Mouse (Mus musculus) heart, embryonic 14.5 days (tissue): ENCODE measurements at regions not wholly inside any gene's neighbourhood (a gene's known extent, or its start where the extent isn't known, plus 50 kb on each side); places are given as distances from the start of the nearest gene placed in this dataset.

ENCODE experiments used
- ATAC-seq: fragments of 200-750 bp; cut with Nextera tagmentation; 2 replicates; pipeline ENCODE4 v1.8.0; 2017; ENCODE audit warnings: low read depth, moderate TSS enrichment; ENCODE audit not compliant: insufficient number of reproducible peaks, insufficient read depth, low FRiP score
- H3K27ac ChIP-seq, 2 experiments: fragments of 200-500 bp in 1 of 2; fragments of 300-500 bp in 1 of 2; sonication (generic) in 1 of 2; replicated peaks in 1 of 2; 2 replicates each; pipeline ENCODE4 v1.5.1; 2012 to 2014; ENCODE audit warnings: low read depth in 2 of 2, low read length in 2 of 2, control low read depth in 1 of 2, mild to moderate bottlenecking in 1 of 2, mixed read lengths in 1 of 2; ENCODE audit not compliant: control insufficient read depth in 1 of 2, insufficient read depth in 1 of 2
- H3K27me3 ChIP-seq: fragments of 300-500 bp; sonication (generic); 2 replicates; pipeline ENCODE4 v1.6.1; 2014; ENCODE audit warnings: mild to moderate bottlenecking, low read length, control low read depth; ENCODE audit not compliant: control insufficient read depth, insufficient read depth
- H3K36me3 ChIP-seq: fragments of 300-500 bp; sonication (generic); 2 replicates; pipeline ENCODE4 v1.6.1; 2014; ENCODE audit warnings: mild to moderate bottlenecking, control low read depth, low read length, mixed read lengths; ENCODE audit not compliant: control insufficient read depth, insufficient read depth
- H3K4me1 ChIP-seq, 2 experiments: fragments of 200-500 bp in 1 of 2; fragments of 300-500 bp in 1 of 2; sonication (generic) in 1 of 2; 2 replicates each; pipeline ENCODE4 v1.6.1; 2012 to 2014; ENCODE audit warnings: low read length in 2 of 2, control low read depth in 1 of 2, mixed read lengths in 1 of 2; ENCODE audit not compliant: control insufficient read depth in 2 of 2, insufficient read depth in 2 of 2
- H3K4me2 ChIP-seq: fragments of 300-500 bp; sonication (generic); 2 replicates; pipeline ENCODE4 v1.6.1; 2014; ENCODE audit warnings: mild to moderate bottlenecking, low read length
- H3K4me3 ChIP-seq, 2 experiments: fragments of 200-500 bp in 1 of 2; fragments of 300-500 bp in 1 of 2; sonication (generic) in 1 of 2; 2 replicates each; pipeline ENCODE4 v1.5.1; 2012 to 2014; ENCODE audit warnings: low read length in 2 of 2, mild to moderate bottlenecking in 2 of 2, control low read depth in 1 of 2, low read depth in 1 of 2, moderate library complexity in 1 of 2; ENCODE audit not compliant: control insufficient read depth in 1 of 2, insufficient read depth in 1 of 2
- H3K9ac ChIP-seq: fragments of 300-500 bp; sonication (generic); 2 replicates; pipeline ENCODE4 v1.6.1; 2014; ENCODE audit warnings: mild to moderate bottlenecking, low read length
- H3K9me3 ChIP-seq: fragments of 300-500 bp; sonication (generic); 2 replicates; pipeline ENCODE4 v1.6.1; 2016; ENCODE audit warnings: low read length, control low read depth; ENCODE audit not compliant: control insufficient read depth
- WGBS: fragments of 180-500 bp; shearing (Covaris S2); extraction: QIAGEN DNeasy Blood & Tissue Kit; methylation state at CpG from one replicate; pipeline ENCODE4 v1.1.7; 2014; 5-methylcytosine and 5-hydroxymethylcytosine counted together

GRCm38 (mm10) chr8:125337444-125338077, 232.0 kb downstream of the Sipa1l2 start:
- no peaks in the 10 kb centered on the region for H3K27me3 ChIP-seq
- H3K36me3 ChIP-seq, result no peaks in the 10 kb centered on the region
- no peak overlapping the region for H3K9ac ChIP-seq
- H3K4me1 ChIP-seq, result peaks cover 30 to 52% of the 10 kb centered on the region in 2 experiments
- peak overlapping the region; percentile 8 to 26; a peak in 1 of 4 replicates for H3K27ac ChIP-seq
- H3K4me2 ChIP-seq, result 0 out of 2 replicates have a peak overlapping the region, but pooled peaks have one; percentile 6
- ATAC-seq, result no peak
- no peaks in the 10 kb centered on the region for H3K9me3 ChIP-seq
- 20% methylated on average over 18 of the region's 18 CpGs for WGBS
- no peak overlapping the region for H3K4me3 ChIP-seq

- H3K4me1 ChIP-seq, result peaks cover 24 to 44% of the 10 kb centered on the region in 2 experiments
- H3K9me3 ChIP-seq, result no peaks in the 10 kb centered on the region
- 0 out of 4 replicates have a peak overlapping the region, but pooled peaks of 1 of the 2 experiments have one; percentile 24 for H3K27ac ChIP-seq
- no peaks in the 10 kb centered on the region for H3K36me3 ChIP-seq
- 30% methylated on average over 3 of the region's 3 CpGs for WGBS
- no peak overlapping the region for H3K4me3 ChIP-seq
- H3K27me3 ChIP-seq, result no peaks in the 10 kb centered on the region
- no peak overlapping the region for H3K4me2 ChIP-seq
- no peak for ATAC-seq
- 0 out of 2 replicates have a peak overlapping the region, but pooled peaks have one; percentile 8 for H3K9ac ChIP-seq
Measured at GRCm38 (mm10) chr8:125336799-125337198, 232.8 kb downstream of the Sipa1l2 start.

GRCm38 (mm10) chr8:125335575-125336370, 233.8 kb downstream of the Sipa1l2 start:
- Histone ChIP-seq H3K4me3 (no peak overlapping the region), H3K4me1 (peaks cover 18 to 44% of the 10 kb centered on the region in 2 experiments), H3K9ac (no peak overlapping the region), H3K9me3 (no peaks in the 10 kb centered on the region), H3K27me3 (no peaks in the 10 kb centered on the region), H3K4me2 (no peak overlapping the region), H3K36me3 (no peaks in the 10 kb centered on the region), H3K27ac (peak overlapping the region in 1 of 2 experiments; percentile 37; a peak in 1 of 4 replicates)
- no peak for ATAC-seq
- WGBS, result 82% methylated on average over 28 of the region's 28 CpGs

- Histone ChIP-seq H3K4me1 (peaks cover 22 to 45% of the 10 kb centered on the region in 2 experiments), H3K27me3 (no peaks in the 10 kb centered on the region), H3K9ac (no peak overlapping the region), H3K27ac (peak overlapping the region in 1 of 2 experiments; percentile 37; a peak in 1 of 4 replicates), H3K36me3 (no peaks in the 10 kb centered on the region), H3K9me3 (no peaks in the 10 kb centered on the region), H3K4me2 (no peak overlapping the region), H3K4me3 (no peak overlapping the region)
- WGBS, result 54% methylated on average over 6 of the region's 6 CpGs
- no peak for ATAC-seq
Measured at GRCm38 (mm10) chr8:125335171-125335570, 234.4 kb downstream of the Sipa1l2 start.

- no peaks in the 10 kb centered on the region for H3K36me3 ChIP-seq
- H3K27ac ChIP-seq, result peak overlapping the region; percentile 54 to 65
- WGBS, result 24% methylated on average over 6 of the region's 6 CpGs
- peak; percentile 44; the same call in 1 of the 2 replicates for ATAC-seq
- no peaks in the 10 kb centered on the region for H3K27me3 ChIP-seq
- peaks cover 50 to 59% of the 10 kb centered on the region in 2 experiments for H3K4me1 ChIP-seq
- H3K9ac ChIP-seq, result no peak overlapping the region
- no peak overlapping the region for H3K4me2 ChIP-seq
- no peaks in the 10 kb centered on the region for H3K9me3 ChIP-seq
- H3K4me3 ChIP-seq, result no peak overlapping the region
Measured at GRCm38 (mm10) chr8:125330638-125331037, 239.0 kb downstream of the Sipa1l2 start.

GRCm38 (mm10) chr8:125328650-125329049, 241.0 kb downstream of the Sipa1l2 start:
- Histone ChIP-seq H3K4me2 (peak overlapping the region; percentile 60), H3K9me3 (no peaks in the 10 kb centered on the region), H3K4me1 (peaks cover 51 to 54% of the 10 kb centered on the region in 2 experiments), H3K9ac (peak overlapping the region; percentile 82), H3K27ac (peak overlapping the region; percentile 93 to 94), H3K27me3 (no peaks in the 10 kb centered on the region), H3K36me3 (no peaks in the 10 kb centered on the region), H3K4me3 (peak overlapping the region; percentile 9 to 33; a peak in 3 of 4 replicates)
- ATAC-seq, result no peak
- WGBS, result 62% methylated on average over 4 of the region's 4 CpGs

GRCm38 (mm10) chr8:125327551-125328262, 241.9 kb downstream of the Sipa1l2 start:
- peak; percentile 14; the same call in 1 of the 2 replicates for ATAC-seq
- Histone ChIP-seq H3K27ac (peak overlapping the region; percentile 93 to 94), H3K9ac (peak overlapping the region; percentile 82), H3K9me3 (no peaks in the 10 kb centered on the region), H3K4me3 (peak overlapping the region; percentile 33 to 40), H3K4me1 (peaks cover 48 to 54% of the 10 kb centered on the region in 2 experiments), H3K4me2 (peak overlapping the region; percentile 60), H3K36me3 (no peaks in the 10 kb centered on the region), H3K27me3 (no peaks in the 10 kb centered on the region)
- WGBS, result 25% methylated on average over 13 of the region's 13 CpGs
